Mouse (Mus musculus): ENCODE data around the gene Epb41.

GRCm38 (mm10) chr4:131915821-131916328 is 159.2 kb downstream of the Epb41 start:
- TF ChIP-seq POLR2A (IDR thresholded peaks at IDR 0.05; ENCODE audit: low read depth, low read length) (no peak), CTCF (IDR thresholded peaks at IDR 0.05; ENCODE audit: extremely low read depth, insufficient read depth, insufficient read length, insufficient replicate concordance) (no peak)
